Mouse (Mus musculus): ENCODE data around the gene Unk. TPM values are rescaled to one million over a fixed set of nuclear protein-coding genes. Genes with fewer than 3 reads are reported as not detected.
"Not testable (repeated sequence)": the region's sequence is repeated elsewhere in the genome, so short reads cannot be mapped to it uniquely, and the experiment has no call there.

Gene Unk
- polyA plus RNA-seq, 1 experiment from 2014 or later, result 20.0 TPM

GRCm38 (mm10) chr11:116019360-116019791 is 10.7 kb upstream of the Unk start:
- Histone ChIP-seq H3K27ac (no peak overlapping the region), H3K79me2 (ENCODE audit: inconsistent target) (peaks cover 18% of the 10 kb centered on the region), H3K4me3 (ENCODE audit: inconsistent target) (no peak overlapping the region), H3K36me3 (ENCODE audit: inconsistent target) (no peaks in the 10 kb centered on the region)
- 92% methylated on average over 1 of the region's 1 CpGs for WGBS (ENCODE audit: missing documents)

GRCm38 (mm10) chr11:116019976-116020411 is 10.1 kb upstream of the Unk start:
- Histone ChIP-seq H3K79me2 (ENCODE audit: inconsistent target) (peaks cover 22% of the 10 kb centered on the region), H3K36me3 (ENCODE audit: inconsistent target) (no peaks in the 10 kb centered on the region), H3K4me3 (ENCODE audit: inconsistent target) (no peak overlapping the region), H3K27ac (no peak overlapping the region)
- 95% methylated on average over 2 of the region's 2 CpGs for WGBS (ENCODE audit: missing documents)

GRCm38 (mm10) chr11:116020519-116020922 is 9.6 kb upstream of the Unk start:
- Histone ChIP-seq H3K36me3 (ENCODE audit: inconsistent target) (no peaks in the 10 kb centered on the region), H3K4me3 (ENCODE audit: inconsistent target) (no peak overlapping the region), H3K27ac (no peak overlapping the region), H3K79me2 (ENCODE audit: inconsistent target) (peaks cover 27% of the 10 kb centered on the region)
- 50% methylated on average over 1 of the region's 1 CpGs for WGBS (ENCODE audit: missing documents)

- peak overlapping the region; percentile 72 for H3K4me3 ChIP-seq (ENCODE audit: inconsistent target)
- peaks cover 38% of the 10 kb centered on the region for H3K79me2 ChIP-seq (ENCODE audit: inconsistent target)
- no peaks in the 10 kb centered on the region for H3K36me3 ChIP-seq (ENCODE audit: inconsistent target)
- WGBS (ENCODE audit: missing documents), result 79% methylated on average over 5 of the region's 6 CpGs
- H3K27ac ChIP-seq, result no peak overlapping the region
Observed at GRCm38 (mm10) chr11:116021328-116022220, 8.5 kb upstream of the Unk start.

GRCm38 (mm10) chr11:116022256-116022780 is 7.8 kb upstream of the Unk start:
- Histone ChIP-seq H3K36me3 (ENCODE audit: inconsistent target) (no peaks in the 10 kb centered on the region), H3K79me2 (ENCODE audit: inconsistent target) (peaks cover 45% of the 10 kb centered on the region), H3K4me3 (ENCODE audit: inconsistent target) (peak overlapping the region; percentile 72), H3K27ac (no peak overlapping the region)
- 35% methylated on average over 4 of the region's 4 CpGs for WGBS (ENCODE audit: missing documents)

GRCm38 (mm10) chr11:116023074-116023770 is 6.9 kb upstream of the Unk start:
- Histone ChIP-seq H3K79me2 (ENCODE audit: inconsistent target) (peaks cover 49% of the 10 kb centered on the region), H3K4me3 (ENCODE audit: inconsistent target) (peak overlapping the region; percentile 72), H3K27ac (peak overlapping the region; percentile 54)
- H3K36me3 ChIP-seq (ENCODE audit: inconsistent target), result not testable (repeated sequence)
- WGBS (ENCODE audit: missing documents), result under 1% methylated on average over 17 of the region's 18 CpGs

GRCm38 (mm10) chr11:116023771-116024355 is 6.3 kb upstream of the Unk start:
- Histone ChIP-seq H3K36me3 (ENCODE audit: inconsistent target) (no peaks in the 10 kb centered on the region), H3K4me3 (ENCODE audit: inconsistent target) (peak overlapping the region; percentile 72), H3K79me2 (ENCODE audit: inconsistent target) (peaks cover 55% of the 10 kb centered on the region), H3K27ac (peak overlapping the region; percentile 54)
- WGBS (ENCODE audit: missing documents), result 3% methylated on average over 35 of the region's 57 CpGs

GRCm38 (mm10) chr11:116024356-116024808 is 5.7 kb upstream of the Unk start:
- peak overlapping the region; percentile 72; the same call in 1 of the 2 replicates for H3K4me3 ChIP-seq (ENCODE audit: inconsistent target)

GRCm38 (mm10) chr11:116025056-116025845 is 4.9 kb upstream of the Unk start:
- H3K27ac ChIP-seq, result peak overlapping the region; percentile 51
- H3K4me3 ChIP-seq (ENCODE audit: inconsistent target), result peak overlapping the region; percentile 0; the same call in 1 of the 2 replicates
- 96% methylated on average over 3 of the region's 3 CpGs for WGBS (ENCODE audit: missing documents)
- H3K36me3 ChIP-seq (ENCODE audit: inconsistent target), result no peaks in the 10 kb centered on the region
- H3K79me2 ChIP-seq (ENCODE audit: inconsistent target), result peaks cover 55% of the 10 kb centered on the region

More at GRCm38 (mm10) chr11:116024356-116024808, 5.7 kb upstream of the Unk start:
- H3K79me2 ChIP-seq (ENCODE audit: inconsistent target), result peaks cover 55% of the 10 kb centered on the region
- H3K36me3 ChIP-seq (ENCODE audit: inconsistent target), result no peaks in the 10 kb centered on the region
- WGBS (ENCODE audit: missing documents), result 1% methylated on average over 37 of the region's 37 CpGs
- peak overlapping the region; percentile 54 for H3K27ac ChIP-seq

- Histone ChIP-seq H3K36me3 (ENCODE audit: inconsistent target) (no peaks in the 10 kb centered on the region), H3K4me3 (ENCODE audit: inconsistent target) (peak within 1 kb of the TSS; percentile 57), H3K79me2 (ENCODE audit: inconsistent target) (peaks cover 68% of the 10 kb centered on the region), H3K27ac (peak within 1 kb of the TSS; percentile 100)
- WGBS (ENCODE audit: missing documents), result 15% methylated on average over 4 of the region's 4 CpGs
Observed at GRCm38 (mm10) chr11:116027756-116028155, 2.4 kb upstream of the Unk start, which contains the start of gene H3f3b. TSS of gene H3f3b (minus strand) at chr11:116027962.

GRCm38 (mm10) chr11:116028177-116028865 is 1.8 kb upstream of the Unk start:
- Histone ChIP-seq H3K79me2 (ENCODE audit: inconsistent target) (peaks cover 70% of the 10 kb centered on the region), H3K4me3 (ENCODE audit: inconsistent target) (peak overlapping the region; percentile 57), H3K27ac (peak overlapping the region; percentile 100), H3K36me3 (ENCODE audit: inconsistent target) (no peaks in the 10 kb centered on the region)
- 81% methylated on average over 7 of the region's 9 CpGs for WGBS (ENCODE audit: missing documents)

GRCm38 (mm10) chr11:116029086-116029865 is 846 bp upstream of the Unk start:
- Histone ChIP-seq H3K79me2 (ENCODE audit: inconsistent target) (peaks cover 74% of the 10 kb centered on the region), H3K4me3 (ENCODE audit: inconsistent target) (peak overlapping the region; percentile 55), H3K27ac (peak overlapping the region; percentile 100), H3K36me3 (ENCODE audit: inconsistent target) (no peaks in the 10 kb centered on the region)
- WGBS (ENCODE audit: missing documents), result 69% methylated on average over 3 of the region's 6 CpGs
